Mouse (Mus musculus) brain, embryonic 18.5 days (tissue): Measurements from ENCODE around the gene Mansc4.

Experiments
- DNase-seq: peaks from one replicate; pipeline ENCODE4 v3.0.0-alpha.2; 2012; ENCODE audit warnings: low read depth, low spot score

Mansc4 gene

GRCm38 (mm10) chr6:147086594-147087225, at the start of gene Mansc4:
TSS of gene Mansc4 (minus strand) at chr6:147087032.
- no peak for DNase-seq

- DNase-seq, result no peak
Observed at GRCm38 (mm10) chr6:147127239-147127638, 40.4 kb upstream of the Mansc4 start.

- no peak for DNase-seq
Observed at GRCm38 (mm10) chr6:147121320-147121719, 34.5 kb upstream of the Mansc4 start.

DNA sequence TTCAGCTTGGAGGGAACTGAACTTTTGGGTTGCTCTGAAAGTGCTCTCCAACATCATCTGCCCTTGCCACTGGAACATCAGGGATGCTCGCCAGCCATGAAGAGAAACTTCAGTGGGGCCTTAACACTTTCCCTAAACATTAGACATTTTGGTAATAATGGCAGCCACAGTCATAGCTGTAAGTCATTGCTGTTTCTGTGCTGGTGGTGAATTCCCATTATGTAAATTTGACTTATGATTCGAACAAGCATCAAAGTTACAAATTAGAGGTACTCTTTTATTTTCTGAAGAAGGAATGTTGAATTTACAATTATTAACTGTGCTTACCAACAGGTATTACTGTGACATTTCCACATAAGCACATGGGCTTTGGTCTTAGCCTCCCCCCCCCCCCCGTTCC, 31.4 kb upstream of the Mansc4 start:
- no peak for DNase-seq

GRCm38 (mm10) chr6:147117764-147118163, 30.9 kb upstream of the Mansc4 start:
- DNase-seq, result no peak

GRCm38 (mm10) chr6:147116579-147116978, 29.7 kb upstream of the Mansc4 start:
- DNase-seq, result peak; percentile 20

DNA sequence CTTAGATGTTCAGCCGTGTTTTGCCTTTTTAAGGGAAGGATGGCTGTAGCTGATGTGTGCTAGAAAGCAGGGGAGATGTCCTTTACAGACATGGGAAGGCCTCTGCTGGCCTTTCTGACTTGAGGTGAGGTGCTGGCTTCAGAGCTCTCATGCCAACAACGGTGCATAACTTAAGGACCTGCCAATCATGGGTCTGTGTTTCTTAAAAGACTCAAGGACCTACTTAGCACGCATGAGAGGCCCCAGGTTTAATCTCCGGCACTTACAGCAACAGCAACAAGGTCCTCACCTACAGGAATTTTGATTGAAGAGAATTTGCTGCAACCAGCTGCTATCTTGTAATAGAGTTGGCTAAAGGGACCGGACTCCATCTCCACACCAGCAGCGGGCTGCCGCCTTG, 22.5 kb upstream of the Mansc4 start:
- DNase-seq, result no peak

- no peak for DNase-seq
Observed at GRCm38 (mm10) chr6:147106716-147107115, 19.9 kb upstream of the Mansc4 start.

DNA sequence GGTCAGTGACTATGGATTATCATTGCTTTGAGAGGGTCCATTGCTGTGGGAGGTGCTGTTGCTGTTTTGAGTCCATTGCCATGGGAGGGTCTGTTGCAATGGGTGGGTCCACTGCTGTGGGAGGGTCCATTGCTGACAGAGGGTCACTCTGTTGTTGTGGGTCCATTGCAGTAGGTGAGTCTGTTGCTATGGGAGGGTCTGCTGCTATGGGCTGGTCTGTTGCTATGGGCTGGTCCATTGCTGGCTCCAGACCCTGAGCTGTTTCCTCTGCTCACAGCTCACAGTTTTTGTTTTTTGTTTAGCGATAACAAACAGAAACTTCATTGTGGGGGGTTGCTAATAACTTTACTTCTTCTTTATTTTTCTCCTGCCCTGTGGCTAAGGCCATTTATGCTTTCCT, 18.7 kb upstream of the Mansc4 start:
- DNase-seq, result no peak

- DNase-seq, result no peak
Observed at GRCm38 (mm10) chr6:147102293-147102692, 15.5 kb upstream of the Mansc4 start.

- no peak for DNase-seq
Observed at GRCm38 (mm10) chr6:147099458-147100277, 12.8 kb upstream of the Mansc4 start.

DNA sequence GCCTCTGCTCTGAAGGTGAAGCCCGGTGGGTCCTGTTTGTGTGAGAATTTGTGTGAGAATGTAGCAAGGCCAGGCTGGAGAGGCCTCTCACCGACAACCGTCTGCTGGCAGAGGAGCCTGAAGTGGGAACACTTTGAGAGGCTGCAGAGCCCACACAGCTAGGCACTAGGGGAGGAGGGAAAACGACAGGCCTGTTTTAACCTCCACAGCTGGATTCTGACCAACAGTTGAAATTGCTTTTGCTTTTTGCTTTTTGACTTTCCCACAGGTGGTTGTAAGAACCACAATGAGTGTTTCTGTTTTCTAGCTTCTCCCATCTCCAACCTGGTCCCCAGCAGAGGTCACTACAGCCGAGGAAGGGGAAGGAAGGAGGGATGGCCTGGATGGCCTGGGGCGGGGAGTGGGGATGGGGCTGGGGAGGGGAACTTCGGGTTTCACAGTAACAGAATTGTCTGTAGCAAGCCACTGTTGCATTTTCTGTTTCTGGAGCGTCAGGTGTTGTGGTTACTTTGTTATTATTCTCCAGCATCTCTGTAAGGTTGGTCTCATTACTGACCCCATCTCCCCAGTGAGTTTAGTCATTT, 10.6 kb upstream of the Mansc4 start:
- no peak for DNase-seq

DNA sequence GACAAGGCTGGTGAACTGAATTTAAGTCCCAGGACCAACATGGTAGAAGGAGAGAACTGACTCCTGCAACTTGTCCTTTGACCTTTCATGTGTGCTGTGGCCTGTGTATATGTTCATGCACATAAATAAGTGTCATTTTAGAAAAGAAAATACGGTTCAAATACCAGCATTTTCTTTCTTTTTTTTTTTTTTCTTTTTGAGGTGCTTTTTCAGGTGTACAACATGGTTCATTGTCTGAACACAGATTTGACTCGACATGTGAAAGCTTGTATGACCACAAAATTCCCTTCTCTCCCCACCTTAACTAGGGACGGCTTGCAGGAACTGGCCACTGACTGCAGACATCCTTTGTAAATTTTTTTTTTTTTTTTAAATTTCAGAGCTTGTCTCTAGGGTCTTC, 10.1 kb upstream of the Mansc4 start:
- DNase-seq, result no peak

- no peak for DNase-seq
Observed at GRCm38 (mm10) chr6:147096109-147096508, 9.3 kb upstream of the Mansc4 start.

DNA sequence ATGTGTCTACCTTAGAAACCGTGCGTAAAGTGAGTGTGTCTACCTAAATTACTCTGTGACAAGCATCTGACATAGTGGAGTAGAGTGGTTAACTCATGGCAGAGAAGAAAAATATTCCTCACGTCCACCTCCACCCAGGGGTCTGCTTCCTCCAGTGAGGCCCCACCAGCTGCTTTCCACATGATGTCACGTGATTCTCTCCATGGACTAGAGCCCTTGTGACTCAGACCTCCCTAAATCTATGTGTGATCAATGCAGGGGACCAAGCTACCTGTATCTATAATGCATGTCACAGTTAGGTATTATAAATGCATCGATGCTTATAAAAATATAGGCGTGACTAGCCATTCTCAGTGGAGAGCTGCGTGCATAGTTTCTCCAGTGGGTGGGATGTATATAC, 7.9 kb upstream of the Mansc4 start:
- DNase-seq, result no peak

- DNase-seq, result no peak
Observed at GRCm38 (mm10) chr6:147092136-147092535, 5.3 kb upstream of the Mansc4 start.

DNA sequence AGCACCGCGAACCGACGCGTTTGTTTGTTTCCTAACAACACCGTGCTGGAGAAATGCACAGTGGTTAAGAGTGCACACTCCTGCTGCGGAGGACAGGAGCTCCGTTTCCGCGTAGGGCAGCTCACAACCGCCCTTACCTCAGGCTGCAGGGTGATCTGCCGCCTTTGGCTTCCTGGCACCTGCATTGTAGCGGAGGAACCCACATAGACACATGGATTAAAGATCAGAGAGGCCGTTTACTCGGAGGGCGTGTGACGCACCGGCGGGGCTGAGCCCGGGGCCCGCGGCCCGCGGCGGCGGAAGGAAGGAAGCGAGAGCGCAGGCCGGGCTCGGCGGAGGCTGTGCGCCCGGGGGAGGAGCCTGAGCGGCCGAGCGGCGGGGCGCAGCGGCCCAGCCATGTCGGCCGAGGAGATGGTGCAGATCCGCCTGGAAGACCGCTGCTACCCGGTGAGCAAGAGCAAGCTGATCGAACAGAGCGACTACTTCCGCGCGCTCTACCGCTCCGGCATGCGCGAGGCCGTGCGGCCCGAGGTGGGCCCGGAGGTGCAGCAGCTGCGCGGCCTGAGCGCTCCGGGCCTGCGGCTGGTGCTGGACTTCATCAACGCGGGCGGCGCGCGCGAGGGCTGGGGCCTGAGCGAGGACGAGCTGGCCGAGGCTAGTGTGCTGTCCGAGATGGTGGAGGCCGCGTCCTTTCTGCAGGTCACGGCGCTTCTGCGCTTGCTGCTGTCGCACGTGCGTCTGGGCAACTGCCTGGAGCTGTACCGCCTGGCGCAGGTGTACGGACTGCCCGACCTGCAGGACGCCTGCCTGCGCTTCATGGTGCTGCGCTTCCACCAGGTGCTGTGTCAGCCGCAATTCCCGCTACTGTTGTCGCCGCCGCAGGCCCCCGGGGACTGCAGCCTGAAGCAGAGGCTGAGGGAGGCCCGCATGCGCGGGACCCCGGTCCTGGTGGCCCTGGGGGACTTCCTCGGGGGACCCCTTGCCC, 4.6 kb upstream of the Mansc4 start, which contains the start of gene Klhl42:
Gene Klhl42 (plus strand): TSS at position 244 of the 985 bp plus-strand sequence.
- DNase-seq, result no peak

DNA sequence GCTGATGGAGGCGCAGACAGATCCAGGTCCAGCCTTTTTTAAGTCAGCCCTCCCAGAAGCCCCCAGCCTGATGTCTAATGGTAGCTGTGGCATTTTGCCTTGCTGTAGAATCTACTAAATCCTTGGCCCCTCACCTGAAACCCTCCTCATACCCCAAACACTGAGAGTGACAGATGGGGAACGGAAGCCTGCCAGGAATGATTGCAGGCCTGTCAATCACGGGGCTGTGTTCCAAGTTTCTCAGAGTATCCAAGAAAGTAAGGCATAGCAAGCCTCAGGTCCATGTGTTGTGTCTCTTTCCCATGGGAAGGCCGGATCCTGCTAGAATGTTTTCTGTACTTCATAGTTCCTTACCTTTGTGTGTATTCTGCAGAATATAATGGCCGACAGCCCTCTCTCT, 3.4 kb upstream of the Mansc4 start:
- no peak for DNase-seq

DNA sequence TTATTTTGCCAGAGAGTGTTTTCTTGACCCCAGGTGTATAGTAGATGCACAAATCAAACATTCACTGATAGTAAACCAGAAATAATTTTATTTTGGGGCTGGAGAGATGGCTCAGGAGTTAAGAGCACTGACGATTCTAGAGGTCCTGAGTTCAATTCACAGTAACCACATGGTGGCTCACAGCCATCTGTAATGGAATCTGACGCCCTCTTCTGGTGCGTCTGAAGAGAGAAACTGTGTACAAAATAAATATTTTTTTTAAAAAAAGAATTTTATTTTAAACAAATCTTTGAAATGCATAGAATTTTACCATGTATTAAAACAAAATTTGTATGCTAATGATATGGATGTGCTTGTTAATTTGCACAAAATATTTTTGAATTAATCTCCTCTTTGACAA, 1.7 kb upstream of the Mansc4 start:
- DNase-seq, result no peak

DNA sequence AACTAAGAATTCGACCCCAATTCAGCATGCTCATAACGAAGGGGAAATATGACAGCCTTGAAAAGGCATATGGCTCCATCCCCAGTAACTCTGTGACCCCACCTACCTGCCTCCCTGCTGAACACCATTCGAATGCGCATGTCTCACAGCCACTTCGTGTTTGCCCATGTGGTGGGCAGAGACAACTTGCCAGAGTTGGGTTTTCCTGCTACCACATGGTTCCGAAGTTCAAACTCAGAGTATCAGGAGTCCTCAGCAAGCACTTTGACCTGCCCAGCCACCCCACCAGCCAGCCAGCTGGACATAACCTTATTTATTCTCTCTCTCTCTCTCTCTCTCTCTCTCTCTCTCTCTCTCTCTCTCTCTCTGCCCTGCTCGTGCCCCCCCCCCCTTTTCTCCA, 904 bp upstream of the Mansc4 start:
- DNase-seq, result no peak

DNA sequence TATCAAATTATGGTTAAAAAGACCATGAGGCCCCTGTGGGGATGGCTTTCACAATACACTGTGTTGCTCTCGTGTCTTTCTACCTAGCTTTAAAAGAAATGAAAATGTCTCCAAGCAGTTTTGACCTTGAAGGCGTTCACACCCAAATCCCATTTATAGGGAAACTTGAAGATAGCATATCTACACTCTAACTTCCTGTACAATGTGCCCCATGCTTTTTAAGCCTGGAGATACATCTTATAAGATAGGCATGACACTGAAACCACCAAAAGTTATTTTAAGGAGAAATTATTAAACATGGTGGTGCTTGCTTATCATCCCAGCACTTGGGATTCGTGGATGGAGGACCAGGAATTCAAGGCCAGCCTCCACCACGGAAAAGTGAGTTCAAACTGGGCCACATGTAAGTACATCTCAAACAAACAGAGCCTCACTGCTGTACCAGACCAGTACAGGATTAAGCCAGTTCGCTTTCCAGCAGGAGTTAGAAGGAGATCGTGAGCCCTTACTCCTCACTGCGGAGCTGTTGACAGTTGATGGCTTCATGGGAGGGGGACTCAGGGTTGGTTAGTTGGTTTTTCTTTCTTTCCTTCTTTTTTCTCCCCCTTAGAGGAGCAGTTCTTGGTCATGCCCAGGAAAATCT, 1.3 kb downstream of the Mansc4 start:
- DNase-seq, result no peak
